Mouse (Mus musculus): ENCODE data around the gene A030005K14Rik. TPM values are rescaled to one million over a fixed set of nuclear protein-coding genes. Genes with fewer than 3 reads are reported as not detected.

The A030005K14Rik gene
- total and polyA plus RNA-seq, 2 experiments from 2014 or later, result not detected

- H3K9me3 ChIP-seq (replicated peaks; ENCODE audit: control insufficient read depth, low read length), result no peaks in the 10 kb centered on the region
- no peaks in the 10 kb centered on the region for H3K36me3 ChIP-seq (replicated peaks; ENCODE audit: control insufficient read depth, insufficient read depth, low read length)
- no peak overlapping the region for H3K9ac ChIP-seq (replicated peaks; ENCODE audit: low read depth, low read length)
- peak overlapping the region; percentile 39; the same call in 1 of the 2 replicates for H3K27ac ChIP-seq (ENCODE audit: low read depth)
- H3K4me2 ChIP-seq (ENCODE audit: low read depth, low read length), result no peak overlapping the region
- DNase-seq (ENCODE audit: low spot score), result no peak
- TF ChIP-seq EP300 (IDR thresholded peaks at IDR 0.05; ENCODE audit: low read depth) (no peak), CTCF (IDR thresholded peaks at IDR 0.05; ENCODE audit: low read depth) (no peak)
- H3K4me3 ChIP-seq (ENCODE audit: low read depth, low read length), result no peak overlapping the region
- no peaks in the 10 kb centered on the region for H3K27me3 ChIP-seq (ENCODE audit: control insufficient read depth, insufficient read depth, low read length)
- no peak for ATAC-seq (ENCODE audit: insufficient read depth, low read depth)
- WGBS, result 59% methylated on average over 2 of the region's 2 CpGs
- H3K4me1 ChIP-seq (ENCODE audit: control insufficient read depth, insufficient read depth), result peaks cover 5% of the 10 kb centered on the region
Measured at GRCm38 (mm10) chr1:83099160-83099559, 40.0 kb upstream of the A030005K14Rik start.

DNA sequence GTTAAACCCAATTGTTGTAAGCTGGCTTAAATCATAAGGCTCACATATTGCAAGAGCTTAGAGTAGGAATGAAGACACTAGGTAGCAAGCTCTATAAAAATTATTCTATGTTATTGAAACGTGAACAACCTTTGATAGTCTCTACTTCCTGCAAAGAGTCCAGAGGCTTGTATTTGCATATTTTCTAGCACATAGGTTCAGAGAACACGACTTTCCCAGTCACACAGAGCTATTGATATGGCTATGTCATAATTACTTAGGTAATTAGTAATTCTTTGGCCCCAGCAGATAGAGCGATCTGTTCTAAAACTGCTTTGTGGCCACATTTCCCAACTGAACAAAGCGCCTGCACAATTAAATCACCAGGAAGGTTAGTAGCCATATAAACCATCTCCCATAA, 37.8 kb upstream of the A030005K14Rik start:
- Histone ChIP-seq H3K4me1 (ENCODE audit: control insufficient read depth, insufficient read depth) (peaks cover 5% of the 10 kb centered on the region), H3K9me3 (replicated peaks; ENCODE audit: control insufficient read depth, low read length) (no peaks in the 10 kb centered on the region), H3K9ac (replicated peaks; ENCODE audit: low read depth, low read length) (no peak overlapping the region), H3K27ac (ENCODE audit: low read depth) (no peak overlapping the region), H3K27me3 (ENCODE audit: control insufficient read depth, insufficient read depth, low read length) (no peaks in the 10 kb centered on the region), H3K36me3 (replicated peaks; ENCODE audit: control insufficient read depth, insufficient read depth, low read length) (no peaks in the 10 kb centered on the region), H3K4me3 (ENCODE audit: low read depth, low read length) (no peak overlapping the region), H3K4me2 (ENCODE audit: low read depth, low read length) (no peak overlapping the region)
- ATAC-seq (ENCODE audit: insufficient read depth, low read depth) (no peak), DNase-seq (ENCODE audit: low spot score) (no peak)
- TF ChIP-seq CTCF (IDR thresholded peaks at IDR 0.05; ENCODE audit: low read depth) (no peak), EP300 (IDR thresholded peaks at IDR 0.05; ENCODE audit: low read depth) (no peak)
- 88% methylated on average over 4 of the region's 4 CpGs for WGBS

- TF ChIP-seq CTCF (IDR thresholded peaks at IDR 0.05; ENCODE audit: low read depth), result no peak
- TF ChIP-seq EP300 (IDR thresholded peaks at IDR 0.05; ENCODE audit: low read depth), result no peak
Measured at GRCm38 (mm10) chr1:83091268-83091667, 32.1 kb upstream of the A030005K14Rik start.

DNA sequence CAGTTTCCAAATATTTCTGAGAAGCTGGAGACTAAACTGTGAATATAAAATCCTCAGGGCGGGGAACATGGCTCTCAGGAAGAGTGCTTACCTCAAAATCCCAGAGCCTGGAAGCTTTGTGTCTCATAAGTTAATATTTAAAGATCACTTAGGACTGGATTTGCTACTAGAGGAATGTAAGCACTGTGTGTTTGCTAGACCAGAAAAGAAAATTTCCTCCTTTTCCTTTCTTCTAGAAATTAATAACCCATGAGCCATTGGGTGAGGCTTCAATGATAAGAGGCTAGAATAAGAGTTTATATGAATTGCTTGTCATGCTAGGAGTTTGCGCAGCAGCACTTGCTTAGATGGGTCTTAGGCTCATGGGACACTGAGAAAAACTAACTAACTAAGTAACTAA, 25.6 kb upstream of the A030005K14Rik start:
- no peak overlapping the region for H3K4me2 ChIP-seq (ENCODE audit: low read depth, low read length)
- no peak overlapping the region for H3K4me3 ChIP-seq (ENCODE audit: low read depth, low read length)
- ATAC-seq (ENCODE audit: insufficient read depth, low read depth), result no peak
- no peak for TF ChIP-seq EP300 (IDR thresholded peaks at IDR 0.05; ENCODE audit: low read depth)
- no peak for TF ChIP-seq CTCF (IDR thresholded peaks at IDR 0.05; ENCODE audit: low read depth)
- H3K36me3 ChIP-seq (replicated peaks; ENCODE audit: control insufficient read depth, insufficient read depth, low read length), result no peaks in the 10 kb centered on the region
- H3K27ac ChIP-seq (ENCODE audit: low read depth), result no peak overlapping the region
- WGBS, result 86% methylated on average over 2 of the region's 2 CpGs
- H3K9me3 ChIP-seq (replicated peaks; ENCODE audit: control insufficient read depth, low read length), result no peaks in the 10 kb centered on the region
- H3K4me1 ChIP-seq (ENCODE audit: control insufficient read depth, insufficient read depth), result no peaks in the 10 kb centered on the region
- no peaks in the 10 kb centered on the region for H3K27me3 ChIP-seq (ENCODE audit: control insufficient read depth, insufficient read depth, low read length)
- no peak overlapping the region for H3K9ac ChIP-seq (replicated peaks; ENCODE audit: low read depth, low read length)
- no peak for DNase-seq (ENCODE audit: low spot score)

More at GRCm38 (mm10) chr1:83091268-83091667, 32.1 kb upstream of the A030005K14Rik start:
- no peaks in the 10 kb centered on the region for H3K36me3 ChIP-seq (replicated peaks; ENCODE audit: control insufficient read depth, insufficient read depth, low read length)
- 52% methylated on average over 3 of the region's 3 CpGs for WGBS
- DNase-seq (ENCODE audit: low spot score), result no peak
- H3K9me3 ChIP-seq (replicated peaks; ENCODE audit: control insufficient read depth, low read length), result no peaks in the 10 kb centered on the region
- no peak overlapping the region for H3K27ac ChIP-seq (ENCODE audit: low read depth)
- H3K4me2 ChIP-seq (ENCODE audit: low read depth, low read length), result no peak overlapping the region
- no peaks in the 10 kb centered on the region for H3K4me1 ChIP-seq (ENCODE audit: control insufficient read depth, insufficient read depth)
- no peak overlapping the region for H3K9ac ChIP-seq (replicated peaks; ENCODE audit: low read depth, low read length)
- no peaks in the 10 kb centered on the region for H3K27me3 ChIP-seq (ENCODE audit: control insufficient read depth, insufficient read depth, low read length)
- H3K4me3 ChIP-seq (ENCODE audit: low read depth, low read length), result no peak overlapping the region
- ATAC-seq (ENCODE audit: insufficient read depth, low read depth), result no peak

- Histone ChIP-seq H3K4me3 (ENCODE audit: low read depth, low read length) (no peak overlapping the region), H3K9ac (replicated peaks; ENCODE audit: low read depth, low read length) (no peak overlapping the region), H3K27ac (ENCODE audit: low read depth) (no peak overlapping the region), H3K9me3 (replicated peaks; ENCODE audit: control insufficient read depth, low read length) (no peaks in the 10 kb centered on the region), H3K36me3 (replicated peaks; ENCODE audit: control insufficient read depth, insufficient read depth, low read length) (no peaks in the 10 kb centered on the region), H3K27me3 (ENCODE audit: control insufficient read depth, insufficient read depth, low read length) (no peaks in the 10 kb centered on the region), H3K4me1 (ENCODE audit: control insufficient read depth, insufficient read depth) (no peaks in the 10 kb centered on the region), H3K4me2 (ENCODE audit: low read depth, low read length) (no peak overlapping the region)
- DNase-seq (ENCODE audit: low spot score) (no peak), ATAC-seq (ENCODE audit: insufficient read depth, low read depth) (no peak)
- no peak for TF ChIP-seq CTCF (IDR thresholded peaks at IDR 0.05; ENCODE audit: low read depth)
- TF ChIP-seq EP300 (IDR thresholded peaks at IDR 0.05; ENCODE audit: low read depth), result no peak
- 77% methylated on average over 6 of the region's 6 CpGs for WGBS
Measured at GRCm38 (mm10) chr1:83077016-83077415, 17.8 kb upstream of the A030005K14Rik start.

- DNase-seq (ENCODE audit: low spot score) (peak; percentile 46), ATAC-seq (ENCODE audit: insufficient read depth, low read depth) (no peak; the same call in 1 of the 2 replicates)
- TF ChIP-seq EP300 (IDR thresholded peaks at IDR 0.05; ENCODE audit: low read depth) (no peak), CTCF (IDR thresholded peaks at IDR 0.05; ENCODE audit: low read depth) (peak; percentile 83)
- Histone ChIP-seq H3K9me3 (replicated peaks; ENCODE audit: control insufficient read depth, low read length) (no peaks in the 10 kb centered on the region), H3K4me1 (ENCODE audit: control insufficient read depth, insufficient read depth) (no peaks in the 10 kb centered on the region), H3K27ac (ENCODE audit: low read depth) (no peak overlapping the region), H3K4me3 (ENCODE audit: low read depth, low read length) (peak overlapping the region; percentile 34), H3K4me2 (ENCODE audit: low read depth, low read length) (peak overlapping the region; percentile 55), H3K9ac (replicated peaks; ENCODE audit: low read depth, low read length) (no peak overlapping the region), H3K36me3 (replicated peaks; ENCODE audit: control insufficient read depth, insufficient read depth, low read length) (no peaks in the 10 kb centered on the region), H3K27me3 (ENCODE audit: control insufficient read depth, insufficient read depth, low read length) (no peaks in the 10 kb centered on the region)
- 40% methylated on average over 11 of the region's 11 CpGs for WGBS
Measured at GRCm38 (mm10) chr1:83076190-83076917, 17.2 kb upstream of the A030005K14Rik start.
